Mouse (Mus musculus): ENCODE measurements at regions not wholly inside any gene's neighbourhood (a gene's known extent, or its start where the extent isn't known, plus 50 kb on each side); places are given as distances from the start of the nearest gene placed in this dataset.

DNA sequence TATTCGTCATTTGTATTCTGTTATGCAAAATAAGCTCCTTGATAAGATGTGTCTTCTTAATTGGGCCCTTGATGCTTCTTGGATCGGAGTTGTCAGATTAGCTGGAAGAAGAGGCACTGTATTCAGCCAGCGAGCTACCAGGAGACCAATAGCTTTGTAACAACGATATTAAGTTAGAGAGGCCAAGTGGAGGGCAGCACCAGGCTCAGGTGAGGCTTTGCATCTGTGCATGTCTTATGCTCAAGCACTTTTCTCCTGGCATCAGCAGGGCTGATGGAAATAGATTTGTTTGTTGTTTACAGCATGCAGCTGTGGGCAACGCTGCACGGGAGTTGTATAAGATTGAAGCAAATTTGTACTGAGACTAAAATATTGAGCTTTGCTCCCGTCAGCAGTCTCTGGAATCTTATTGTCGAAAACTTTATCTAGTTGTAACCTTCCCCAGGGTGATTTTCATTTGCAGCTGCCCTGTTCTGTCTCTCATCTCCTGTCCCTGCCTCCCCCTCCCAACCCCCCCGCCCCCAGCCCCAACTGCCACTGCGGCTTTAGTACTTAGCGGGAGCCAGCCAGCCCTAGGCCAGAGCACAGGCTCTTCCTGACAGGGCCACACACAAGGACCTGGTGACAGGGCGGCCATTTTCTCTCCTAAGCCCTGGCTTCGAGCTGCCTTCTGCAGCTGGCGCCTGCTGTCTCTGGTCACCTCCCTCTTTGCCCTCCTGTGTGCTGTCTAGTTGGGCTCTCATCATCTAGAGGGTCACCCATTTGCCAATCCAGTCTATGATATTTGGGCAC lies 247.3 kb downstream of the Tshz3 start:
- Histone ChIP-seq H3K27ac (ENCODE audit: insufficient read depth, low read length) (no peak overlapping the region), H3K27me3 (ENCODE audit: control insufficient read depth, insufficient read depth, low read length) (no peaks in the 10 kb centered on the region)
- 56% methylated on average over 14 of the region's 14 CpGs for WGBS

DNA sequence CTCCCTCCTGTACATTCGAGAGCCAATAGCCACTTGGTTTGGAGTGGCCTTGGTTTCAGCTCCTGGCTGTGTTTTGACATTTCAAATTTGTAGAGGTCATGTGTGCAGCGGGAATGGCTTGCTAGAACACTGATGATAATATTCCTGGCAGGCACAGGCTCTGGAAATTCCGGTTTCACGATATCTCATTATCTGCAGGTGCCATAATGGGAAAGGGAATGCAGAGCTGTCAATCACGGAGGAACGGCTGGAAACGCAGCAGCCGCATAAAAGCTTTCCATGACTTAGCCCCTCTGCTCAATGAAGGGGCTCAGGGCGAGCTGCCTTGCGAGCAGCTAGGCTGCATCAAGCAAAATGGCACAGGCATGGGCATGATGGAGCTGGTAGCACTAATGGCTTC lies 251.6 kb downstream of the Tshz3 start:
- H3K27me3 ChIP-seq (ENCODE audit: control insufficient read depth, insufficient read depth, low read length): no peaks in the 10 kb centered on the region
- DNase-seq: no peak
- no peaks in the 10 kb centered on the region for H3K4me1 ChIP-seq (ENCODE audit: control insufficient read depth, insufficient read depth, low read length)
- no peak overlapping the region for H3K4me3 ChIP-seq (replicated peaks; ENCODE audit: insufficient read depth, low read depth, low read length)
- no peak for TF ChIP-seq POLR2A (IDR thresholded peaks at IDR 0.05; ENCODE audit: borderline replicate concordance, insufficient read depth, low read length)
- no peak for TF ChIP-seq CTCF (IDR thresholded peaks at IDR 0.05; ENCODE audit: borderline replicate concordance, insufficient read depth, low read depth, low read length)
- no peak overlapping the region for H3K27ac ChIP-seq (ENCODE audit: insufficient read depth, low read length)
- 49% methylated on average over 10 of the region's 10 CpGs for WGBS

More for the DNA sequence above, 247.3 kb downstream of the Tshz3 start:
- Histone ChIP-seq H3K4me3 (replicated peaks; ENCODE audit: insufficient read depth, low read depth, low read length) (no peak overlapping the region), H3K4me1 (ENCODE audit: control insufficient read depth, insufficient read depth, low read length) (no peaks in the 10 kb centered on the region)
- no peak for DNase-seq
- TF ChIP-seq POLR2A (IDR thresholded peaks at IDR 0.05; ENCODE audit: borderline replicate concordance, insufficient read depth, low read length) (no peak), CTCF (IDR thresholded peaks at IDR 0.05; ENCODE audit: borderline replicate concordance, insufficient read depth, low read depth, low read length) (no peak)

DNA sequence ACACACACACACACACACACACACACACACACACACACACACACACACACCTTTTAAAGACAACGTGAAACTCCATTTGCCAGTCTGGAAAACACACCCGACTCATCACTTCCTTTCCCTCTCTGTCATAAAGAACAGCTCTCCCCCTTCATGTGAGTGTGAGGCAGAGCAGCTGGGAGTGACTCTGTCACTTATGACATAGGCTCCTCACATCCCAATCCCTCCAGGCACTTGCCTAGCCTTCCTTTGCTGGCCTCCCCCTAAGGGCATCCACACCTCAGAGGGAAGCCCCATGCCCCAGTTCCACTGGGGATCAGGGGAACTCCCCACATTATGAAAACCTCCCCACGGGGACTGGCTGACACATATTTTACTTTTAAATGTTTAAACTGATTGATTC lies 257.5 kb downstream of the Tshz3 start:
- DNase-seq: no peak
- Histone ChIP-seq H3K4me3 (replicated peaks; ENCODE audit: insufficient read depth, low read depth, low read length) (no peak overlapping the region), H3K27me3 (ENCODE audit: control insufficient read depth, insufficient read depth, low read length) (no peaks in the 10 kb centered on the region), H3K4me1 (ENCODE audit: control insufficient read depth, insufficient read depth, low read length) (no peaks in the 10 kb centered on the region), H3K27ac (ENCODE audit: insufficient read depth, low read length) (no peak overlapping the region)
- no peak for TF ChIP-seq POLR2A (IDR thresholded peaks at IDR 0.05; ENCODE audit: borderline replicate concordance, insufficient read depth, low read length)
- TF ChIP-seq CTCF (IDR thresholded peaks at IDR 0.05; ENCODE audit: borderline replicate concordance, insufficient read depth, low read depth, low read length): no peak
- 71% methylated on average over 3 of the region's 3 CpGs for WGBS

DNA sequence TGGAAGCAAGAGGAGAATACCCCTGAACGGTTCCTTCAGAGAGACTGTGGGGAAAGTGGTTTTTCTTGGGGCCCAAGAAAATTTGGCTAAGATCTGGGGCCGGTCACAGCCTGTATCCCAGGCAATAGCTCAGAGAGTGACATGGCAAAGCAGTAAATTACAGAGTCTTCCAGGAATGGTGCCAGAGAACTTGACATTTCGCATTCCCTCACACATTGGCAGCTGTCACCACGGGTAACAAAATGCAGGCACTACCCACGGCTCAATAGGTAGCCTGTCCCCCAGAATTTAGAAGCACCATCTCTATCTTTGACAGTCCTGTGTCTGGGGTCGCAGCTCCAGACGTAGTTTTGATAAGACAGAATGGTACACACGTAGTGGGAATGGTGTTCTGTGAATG lies 260.3 kb downstream of the Tshz3 start:
- no peaks in the 10 kb centered on the region for H3K27me3 ChIP-seq (ENCODE audit: control insufficient read depth, insufficient read depth, low read length)
- DNase-seq: no peak
- WGBS: 22% methylated on average over 8 of the region's 8 CpGs
- TF ChIP-seq POLR2A (IDR thresholded peaks at IDR 0.05; ENCODE audit: borderline replicate concordance, insufficient read depth, low read length) (no peak), CTCF (IDR thresholded peaks at IDR 0.05; ENCODE audit: borderline replicate concordance, insufficient read depth, low read depth, low read length) (no peak)
- no peak overlapping the region for H3K27ac ChIP-seq (ENCODE audit: insufficient read depth, low read length)
- no peak overlapping the region for H3K4me3 ChIP-seq (replicated peaks; ENCODE audit: insufficient read depth, low read depth, low read length)
- H3K4me1 ChIP-seq (ENCODE audit: control insufficient read depth, insufficient read depth, low read length): no peaks in the 10 kb centered on the region

DNA sequence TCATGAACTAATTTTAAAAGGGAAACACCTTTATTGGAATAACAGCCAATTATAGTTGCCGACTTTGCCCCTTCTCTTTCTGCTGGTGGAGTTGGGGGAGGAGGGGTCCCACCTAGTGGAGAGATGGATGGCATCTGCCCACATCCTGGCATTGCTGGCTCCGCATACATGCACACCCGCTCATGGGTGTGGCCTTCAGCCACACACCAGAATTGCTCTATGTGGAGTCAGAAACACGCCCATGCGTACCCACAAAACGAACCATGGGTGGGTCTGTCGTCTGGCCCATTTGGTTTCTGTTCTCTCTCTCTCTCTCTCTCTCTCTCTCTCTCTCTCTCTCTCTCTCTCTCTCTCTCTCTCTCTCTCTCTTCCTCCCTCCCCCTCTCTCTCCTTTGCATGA lies 273.9 kb downstream of the Tshz3 start:
- TF ChIP-seq POLR2A (IDR thresholded peaks at IDR 0.05; ENCODE audit: borderline replicate concordance, insufficient read depth, low read length) (no peak), CTCF (IDR thresholded peaks at IDR 0.05; ENCODE audit: borderline replicate concordance, insufficient read depth, low read depth, low read length) (no peak)
- Histone ChIP-seq H3K27me3 (ENCODE audit: control insufficient read depth, insufficient read depth, low read length) (no peaks in the 10 kb centered on the region), H3K27ac (ENCODE audit: insufficient read depth, low read length) (no peak overlapping the region), H3K4me3 (replicated peaks; ENCODE audit: insufficient read depth, low read depth, low read length) (no peak overlapping the region), H3K4me1 (ENCODE audit: control insufficient read depth, insufficient read depth, low read length) (no peaks in the 10 kb centered on the region)
- DNase-seq: no peak
- WGBS: 66% methylated on average over 7 of the region's 7 CpGs

DNA sequence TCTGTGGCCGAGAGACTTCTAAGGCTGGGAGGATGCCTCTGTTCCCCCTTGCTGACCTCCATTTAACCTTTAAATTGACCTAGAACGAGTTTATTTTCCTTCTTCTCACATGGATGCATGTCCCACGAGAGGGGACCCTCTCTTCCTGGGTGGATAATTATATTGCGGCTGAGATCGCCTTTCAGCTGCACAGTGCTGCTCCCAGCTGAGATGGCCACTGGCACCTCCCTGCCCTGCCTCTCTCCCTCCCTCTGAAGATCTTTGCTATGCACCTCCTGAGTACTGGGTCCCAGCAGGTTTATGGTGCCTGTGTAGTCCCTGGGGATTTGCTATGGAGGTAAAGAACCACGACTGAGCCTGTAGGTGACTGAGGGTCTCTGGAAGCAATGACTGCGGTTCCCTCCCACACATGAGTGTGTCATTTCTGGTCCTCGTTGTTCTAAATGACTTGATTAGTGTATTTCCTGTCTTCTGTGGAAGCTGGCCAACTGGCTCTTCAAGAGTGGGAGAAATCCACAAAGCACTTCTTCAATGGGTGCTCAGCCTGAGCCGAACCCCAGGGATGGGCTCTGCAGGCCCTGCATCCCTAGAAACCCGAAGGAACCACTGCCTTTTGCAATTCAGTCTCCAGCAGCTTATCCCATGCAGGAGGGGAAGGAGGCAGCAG lies 275.9 kb downstream of the Tshz3 start:
- WGBS: 63% methylated on average over 10 of the region's 10 CpGs
- TF ChIP-seq CTCF (IDR thresholded peaks at IDR 0.05; ENCODE audit: borderline replicate concordance, insufficient read depth, low read depth, low read length): no peak

DNA sequence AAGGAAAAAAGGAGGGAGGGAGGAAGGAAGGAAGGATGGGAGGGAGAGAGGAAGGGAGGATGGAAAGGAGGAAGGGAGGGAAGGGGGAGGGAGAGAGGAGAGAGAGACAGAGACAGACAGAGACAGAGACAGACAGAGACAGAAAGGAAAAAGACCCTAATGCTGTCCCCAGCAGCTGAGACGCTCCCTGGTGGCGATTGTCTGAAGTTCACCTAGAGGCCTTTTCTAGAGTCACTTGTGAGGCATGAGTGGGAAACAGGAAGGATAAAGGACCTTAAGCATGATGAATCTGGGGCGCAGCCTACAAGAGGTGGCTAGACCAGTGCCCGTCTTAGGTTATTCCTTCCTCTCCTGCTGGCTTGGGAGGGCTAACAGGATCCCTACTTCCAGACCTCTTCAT lies 276.7 kb downstream of the Tshz3 start:
- no peak for DNase-seq
- Histone ChIP-seq H3K27me3 (ENCODE audit: control insufficient read depth, insufficient read depth, low read length) (no peaks in the 10 kb centered on the region), H3K27ac (ENCODE audit: insufficient read depth, low read length) (no peak overlapping the region), H3K4me3 (replicated peaks; ENCODE audit: insufficient read depth, low read depth, low read length) (no peak overlapping the region), H3K4me1 (ENCODE audit: control insufficient read depth, insufficient read depth, low read length) (no peaks in the 10 kb centered on the region)
- TF ChIP-seq CTCF (IDR thresholded peaks at IDR 0.05; ENCODE audit: borderline replicate concordance, insufficient read depth, low read depth, low read length): no peak
- TF ChIP-seq POLR2A (IDR thresholded peaks at IDR 0.05; ENCODE audit: borderline replicate concordance, insufficient read depth, low read length): no peak
- WGBS: 57% methylated on average over 4 of the region's 4 CpGs

More for the DNA sequence above, 275.9 kb downstream of the Tshz3 start:
- H3K4me1 ChIP-seq (ENCODE audit: control insufficient read depth, insufficient read depth, low read length): no peaks in the 10 kb centered on the region
- H3K4me3 ChIP-seq (replicated peaks; ENCODE audit: insufficient read depth, low read depth, low read length): no peak overlapping the region
- no peak for DNase-seq
- H3K27me3 ChIP-seq (ENCODE audit: control insufficient read depth, insufficient read depth, low read length): no peaks in the 10 kb centered on the region
- H3K27ac ChIP-seq (ENCODE audit: insufficient read depth, low read length): no peak overlapping the region

DNA sequence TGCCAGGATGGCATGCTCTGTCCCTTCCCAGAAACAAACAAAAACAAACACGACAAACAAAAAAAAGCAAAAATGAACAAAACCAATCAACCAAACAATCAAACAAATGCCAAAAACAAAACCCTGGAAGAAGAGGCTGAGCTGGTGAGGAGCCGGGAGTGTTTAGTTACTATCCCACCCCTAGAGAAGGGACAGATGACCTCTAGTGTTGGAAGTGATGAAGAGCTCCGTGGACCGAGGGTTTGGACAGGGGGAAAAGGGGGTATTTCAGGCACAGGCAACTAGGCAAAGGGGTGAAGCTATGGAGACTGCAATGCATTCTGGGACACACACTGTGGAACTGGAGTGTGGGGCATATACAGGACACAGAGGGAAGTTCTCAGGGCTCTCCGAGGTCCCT lies 277.6 kb downstream of the Tshz3 start:
- Histone ChIP-seq H3K4me1 (ENCODE audit: control insufficient read depth, insufficient read depth, low read length) (no peaks in the 10 kb centered on the region), H3K4me3 (replicated peaks; ENCODE audit: insufficient read depth, low read depth, low read length) (no peak overlapping the region), H3K27me3 (ENCODE audit: control insufficient read depth, insufficient read depth, low read length) (no peaks in the 10 kb centered on the region), H3K27ac (ENCODE audit: insufficient read depth, low read length) (no peak overlapping the region)
- no peak for DNase-seq
- TF ChIP-seq CTCF (IDR thresholded peaks at IDR 0.05; ENCODE audit: borderline replicate concordance, insufficient read depth, low read depth, low read length): peak; percentile 17; the same call in 1 of the 2 replicates
- TF ChIP-seq POLR2A (IDR thresholded peaks at IDR 0.05; ENCODE audit: borderline replicate concordance, insufficient read depth, low read length): no peak
- 16% methylated on average over 5 of the region's 5 CpGs for WGBS

Measured in cerebellum, adult 2 months (tissue).